Mouse (Mus musculus): ENCODE measurements around the gene Pip4k2c. TPM values are rescaled to one million over a fixed set of nuclear protein-coding genes. Genes with fewer than 3 reads are reported as not detected.

Gene Pip4k2c
- polyA plus RNA-seq, 1 experiment from 2014 or later, result 11.4 TPM

DNA sequence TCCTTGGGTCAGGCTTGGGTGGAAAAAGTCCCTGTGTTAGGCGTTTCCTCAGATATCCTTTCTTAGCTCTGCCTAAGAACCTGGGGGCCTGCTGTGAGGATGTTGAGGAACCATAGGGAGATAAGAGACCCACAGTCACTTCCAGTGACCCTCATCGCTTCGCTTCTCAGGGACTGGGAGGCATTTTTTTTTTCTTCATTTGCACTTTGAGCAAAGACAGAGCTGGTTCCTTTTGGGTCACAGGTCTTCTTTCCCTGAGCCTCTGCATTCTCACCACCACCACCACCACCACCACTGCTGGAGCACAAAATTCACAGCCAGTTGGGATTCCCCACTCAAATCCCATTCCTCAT, 30.7 kb downstream of the Pip4k2c start:
- no peak for ATAC-seq (ENCODE audit: low FRiP score)
- H3K27ac ChIP-seq (ENCODE audit: low read depth, low read length), result no peak overlapping the region
- peaks cover 49% of the 10 kb centered on the region for H3K27me3 ChIP-seq (ENCODE audit: control insufficient read depth, insufficient read depth, low read length)
- H3K4me3 ChIP-seq (ENCODE audit: low read depth, low read length), result no peak overlapping the region
- H3K4me2 ChIP-seq, result no peak overlapping the region
- DNase-seq (ENCODE audit: low spot score, missing footprints), result no peak
- H3K36me3 ChIP-seq (ENCODE audit: control insufficient read depth, insufficient read depth, low read length), result no peaks in the 10 kb centered on the region
- no peaks in the 10 kb centered on the region for H3K9me3 ChIP-seq (ENCODE audit: control insufficient read depth, low read length)
- 6% methylated on average over 3 of the region's 3 CpGs for WGBS
- H3K9ac ChIP-seq (ENCODE audit: low read length), result no peak overlapping the region
- peaks cover 12% of the 10 kb centered on the region for H3K4me1 ChIP-seq (ENCODE audit: control insufficient read depth, insufficient read depth, low read length)

DNA sequence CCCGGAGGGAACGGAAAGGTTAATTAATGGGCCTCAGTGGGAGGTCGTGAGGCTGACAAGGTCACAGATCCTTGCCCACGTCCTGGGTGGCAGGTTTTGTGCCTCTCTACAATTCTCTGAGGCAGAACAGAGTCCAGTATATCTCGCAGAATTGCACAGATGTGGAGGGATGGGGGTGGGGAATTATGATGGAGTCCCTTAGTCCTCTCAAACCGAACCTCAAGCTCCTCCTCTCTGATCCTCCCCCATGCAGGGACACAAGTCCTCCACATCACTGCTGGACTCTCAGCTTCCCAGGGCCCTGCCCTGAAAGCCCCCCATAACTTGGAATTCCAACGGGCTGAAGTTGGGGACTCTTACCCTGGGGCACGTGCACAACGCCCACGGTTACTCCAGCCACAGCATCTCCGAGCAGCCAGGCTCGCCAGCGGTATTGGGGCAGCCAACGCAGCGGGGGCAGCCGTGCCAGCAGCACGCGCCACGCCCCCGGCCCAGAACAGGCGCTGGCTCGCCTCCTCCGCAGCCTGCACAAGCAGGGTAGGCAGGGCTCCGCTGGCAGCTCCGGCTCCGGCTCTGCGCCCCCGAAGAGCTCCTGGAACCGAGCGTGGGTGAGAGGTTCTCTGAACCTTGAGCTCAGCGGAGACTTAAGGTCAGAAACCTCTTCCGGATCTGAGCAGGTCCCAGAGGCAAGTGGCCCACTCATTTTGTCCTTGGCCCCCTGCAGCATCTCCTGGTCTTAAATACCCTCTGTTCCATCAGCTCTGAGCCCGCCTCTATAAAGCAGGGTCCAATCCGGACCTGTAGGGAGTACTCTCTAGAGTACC, 31.3 kb downstream of the Pip4k2c start, which contains the start of gene Slc26a10:
Gene Slc26a10 (minus strand): TSS at position 775 of the 824 bp plus-strand sequence.
- Histone ChIP-seq H3K9ac (ENCODE audit: low read length) (no peak within 1 kb of the TSS), H3K9me3 (ENCODE audit: control insufficient read depth, low read length) (no peaks in the 10 kb centered on the region), H3K27ac (ENCODE audit: low read depth, low read length) (no peak within 1 kb of the TSS), H3K4me1 (ENCODE audit: control insufficient read depth, insufficient read depth, low read length) (peaks cover 12% of the 10 kb centered on the region), H3K4me2 (peak within 1 kb of the TSS; percentile 28; the same call in 1 of the 2 replicates), H3K36me3 (ENCODE audit: control insufficient read depth, insufficient read depth, low read length) (no peaks in the 10 kb centered on the region), H3K27me3 (ENCODE audit: control insufficient read depth, insufficient read depth, low read length) (peaks cover 49% of the 10 kb centered on the region), H3K4me3 (ENCODE audit: low read depth, low read length) (no peak within 1 kb of the TSS)
- 1% methylated on average over 34 of the region's 34 CpGs for WGBS
- ATAC-seq (ENCODE audit: low FRiP score) (no peak), DNase-seq (ENCODE audit: low spot score, missing footprints) (peak; percentile 91)

- H3K27me3 ChIP-seq (ENCODE audit: control insufficient read depth, insufficient read depth, low read length), result peaks cover 49% of the 10 kb centered on the region
- H3K9me3 ChIP-seq (ENCODE audit: control insufficient read depth, low read length), result no peaks in the 10 kb centered on the region
- peak overlapping the region; percentile 21 for H3K4me3 ChIP-seq (ENCODE audit: low read depth, low read length)
- no peak overlapping the region for H3K27ac ChIP-seq (ENCODE audit: low read depth, low read length)
- no peaks in the 10 kb centered on the region for H3K36me3 ChIP-seq (ENCODE audit: control insufficient read depth, insufficient read depth, low read length)
- DNase-seq (ENCODE audit: low spot score, missing footprints), result peak; percentile 92
- no peak; the same call in 1 of the 2 replicates for ATAC-seq (ENCODE audit: low FRiP score)
- H3K4me1 ChIP-seq (ENCODE audit: control insufficient read depth, insufficient read depth, low read length), result peaks cover 12% of the 10 kb centered on the region
- H3K4me2 ChIP-seq, result peak overlapping the region; percentile 50
- no peak overlapping the region for H3K9ac ChIP-seq (ENCODE audit: low read length)
- 4% methylated on average over 41 of the region's 41 CpGs for WGBS
Observed at GRCm38 (mm10) chr10:127178286-127179027, 32.9 kb downstream of the Pip4k2c start.

DNA sequence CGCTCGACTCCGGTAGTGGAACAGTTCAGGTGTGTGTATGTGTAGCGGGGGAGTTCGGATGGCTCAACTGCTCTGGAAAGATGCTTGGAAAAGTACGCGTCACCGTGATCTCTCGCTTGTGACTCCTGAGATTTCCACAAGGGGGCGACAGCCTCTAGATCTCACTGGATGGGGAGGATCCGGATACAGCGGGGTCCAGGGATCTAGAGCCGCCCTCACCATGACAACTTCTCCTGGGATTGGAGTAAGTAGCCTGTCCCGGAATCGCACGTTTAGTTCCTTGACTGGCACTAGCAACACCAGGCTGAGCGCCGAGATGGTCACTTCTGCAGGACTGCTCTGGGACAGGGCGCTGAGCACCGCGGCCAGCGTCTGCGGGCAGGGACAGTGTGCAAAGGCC, 33.7 kb downstream of the Pip4k2c start:
- ATAC-seq (ENCODE audit: low FRiP score), result peak; percentile 71
- 1% methylated on average over 23 of the region's 23 CpGs for WGBS
- Histone ChIP-seq H3K9ac (ENCODE audit: low read length) (no peak overlapping the region), H3K9me3 (ENCODE audit: control insufficient read depth, low read length) (no peaks in the 10 kb centered on the region), H3K4me1 (ENCODE audit: control insufficient read depth, insufficient read depth, low read length) (peaks cover 12% of the 10 kb centered on the region), H3K27me3 (ENCODE audit: control insufficient read depth, insufficient read depth, low read length) (peaks cover 49% of the 10 kb centered on the region), H3K27ac (ENCODE audit: low read depth, low read length) (no peak overlapping the region), H3K4me3 (ENCODE audit: low read depth, low read length) (peak overlapping the region; percentile 21), H3K36me3 (ENCODE audit: control insufficient read depth, insufficient read depth, low read length) (no peaks in the 10 kb centered on the region), H3K4me2 (peak overlapping the region; percentile 50)
- DNase-seq (ENCODE audit: low spot score, missing footprints), result peak; percentile 99

- WGBS, result 18% methylated on average over 9 of the region's 9 CpGs
- H3K9me3 ChIP-seq (ENCODE audit: control insufficient read depth, low read length), result no peaks in the 10 kb centered on the region
- peaks cover 12% of the 10 kb centered on the region for H3K4me1 ChIP-seq (ENCODE audit: control insufficient read depth, insufficient read depth, low read length)
- no peak overlapping the region for H3K4me3 ChIP-seq (ENCODE audit: low read depth, low read length)
- no peak for DNase-seq (ENCODE audit: low spot score, missing footprints)
- no peak overlapping the region for H3K4me2 ChIP-seq
- ATAC-seq (ENCODE audit: low FRiP score), result no peak
- H3K36me3 ChIP-seq (ENCODE audit: control insufficient read depth, insufficient read depth, low read length), result no peaks in the 10 kb centered on the region
- peaks cover 49% of the 10 kb centered on the region for H3K27me3 ChIP-seq (ENCODE audit: control insufficient read depth, insufficient read depth, low read length)
- H3K27ac ChIP-seq (ENCODE audit: low read depth, low read length), result no peak overlapping the region
- H3K9ac ChIP-seq (ENCODE audit: low read length), result no peak overlapping the region
Observed at GRCm38 (mm10) chr10:127177235-127177634, 34.1 kb downstream of the Pip4k2c start.

DNA sequence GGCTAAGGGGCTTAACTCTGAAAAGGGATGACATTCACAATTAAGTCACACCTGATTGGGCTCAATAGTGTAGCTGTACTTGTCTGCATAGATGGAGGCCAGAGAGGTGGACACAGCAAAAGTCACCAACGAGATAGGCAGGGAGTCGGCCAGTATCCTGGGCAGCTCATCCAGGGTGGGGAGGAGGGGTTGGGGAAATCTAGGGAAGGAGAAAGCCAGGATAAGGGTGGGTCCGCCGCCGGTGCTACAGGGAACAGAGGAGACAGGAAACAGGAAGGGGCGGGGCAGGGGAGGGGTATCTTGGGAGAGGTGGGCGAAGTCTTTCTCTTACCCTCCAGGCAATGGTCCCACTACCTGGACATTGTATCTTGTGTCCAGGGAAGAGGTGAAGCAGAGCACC, 34.6 kb downstream of the Pip4k2c start:
- no peak overlapping the region for H3K4me2 ChIP-seq
- H3K4me3 ChIP-seq (ENCODE audit: low read depth, low read length), result no peak overlapping the region
- H3K27ac ChIP-seq (ENCODE audit: low read depth, low read length), result no peak overlapping the region
- DNase-seq (ENCODE audit: low spot score, missing footprints) (peak; percentile 82), ATAC-seq (ENCODE audit: low FRiP score) (no peak)
- no peak overlapping the region for H3K9ac ChIP-seq (ENCODE audit: low read length)
- H3K4me1 ChIP-seq (ENCODE audit: control insufficient read depth, insufficient read depth, low read length), result peaks cover 12% of the 10 kb centered on the region
- H3K36me3 ChIP-seq (ENCODE audit: control insufficient read depth, insufficient read depth, low read length), result no peaks in the 10 kb centered on the region
- H3K27me3 ChIP-seq (ENCODE audit: control insufficient read depth, insufficient read depth, low read length), result peaks cover 50% of the 10 kb centered on the region
- WGBS, result 7% methylated on average over 7 of the region's 7 CpGs
- no peaks in the 10 kb centered on the region for H3K9me3 ChIP-seq (ENCODE audit: control insufficient read depth, low read length)

DNA sequence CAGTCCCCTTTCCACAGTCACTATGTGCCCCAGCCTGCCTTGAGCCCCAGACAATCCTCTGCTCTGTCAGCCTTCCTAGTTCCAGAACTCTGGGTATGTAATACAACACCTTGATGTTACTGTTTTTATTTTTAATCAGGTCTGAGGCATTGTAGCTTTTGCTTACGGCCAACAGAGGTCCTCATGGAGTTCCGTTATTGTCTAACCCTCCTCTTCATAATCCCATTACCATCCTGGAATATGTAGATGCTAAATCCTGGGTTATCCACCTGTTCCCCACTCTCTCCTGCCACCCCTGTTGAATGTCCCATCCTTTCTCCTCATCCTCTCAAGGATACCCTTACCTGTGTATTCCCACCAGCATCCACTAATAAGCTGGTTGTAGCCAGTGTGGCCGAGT, 35.2 kb downstream of the Pip4k2c start:
- Histone ChIP-seq H3K27ac (ENCODE audit: low read depth, low read length) (no peak overlapping the region), H3K27me3 (ENCODE audit: control insufficient read depth, insufficient read depth, low read length) (peaks cover 54% of the 10 kb centered on the region), H3K4me1 (ENCODE audit: control insufficient read depth, insufficient read depth, low read length) (peaks cover 12% of the 10 kb centered on the region), H3K9ac (ENCODE audit: low read length) (no peak overlapping the region), H3K4me2 (no peak overlapping the region), H3K36me3 (ENCODE audit: control insufficient read depth, insufficient read depth, low read length) (no peaks in the 10 kb centered on the region), H3K4me3 (ENCODE audit: low read depth, low read length) (no peak overlapping the region), H3K9me3 (ENCODE audit: control insufficient read depth, low read length) (no peaks in the 10 kb centered on the region)
- WGBS, result 42% methylated on average over 3 of the region's 3 CpGs
- peak; percentile 83 for DNase-seq (ENCODE audit: low spot score, missing footprints)
- no peak for ATAC-seq (ENCODE audit: low FRiP score)

DNA sequence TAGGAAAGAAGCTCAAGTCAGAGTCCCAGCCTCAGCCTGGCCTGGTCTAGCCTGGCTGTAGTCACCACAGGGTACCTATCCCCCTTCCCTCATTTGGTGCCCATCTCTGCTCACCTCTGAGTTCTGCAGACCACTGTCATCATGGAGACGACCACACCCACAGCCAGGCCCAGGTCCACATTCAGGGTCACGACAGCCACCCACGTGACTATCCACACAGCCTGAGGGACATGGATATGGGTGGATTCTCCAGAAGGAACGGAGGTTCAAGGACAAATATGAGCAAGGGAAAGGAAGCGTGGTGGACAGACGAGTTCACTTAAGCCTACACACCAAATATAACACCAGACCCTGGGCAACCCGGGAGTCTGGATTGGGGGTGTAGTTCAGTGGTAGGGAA, 37.2 kb downstream of the Pip4k2c start:
- no peak overlapping the region for H3K4me2 ChIP-seq
- 93% methylated on average over 7 of the region's 7 CpGs for WGBS
- H3K27ac ChIP-seq (ENCODE audit: low read depth, low read length), result no peak overlapping the region
- H3K4me1 ChIP-seq (ENCODE audit: control insufficient read depth, insufficient read depth, low read length), result peaks cover 12% of the 10 kb centered on the region
- peaks cover 54% of the 10 kb centered on the region for H3K27me3 ChIP-seq (ENCODE audit: control insufficient read depth, insufficient read depth, low read length)
- no peak overlapping the region for H3K4me3 ChIP-seq (ENCODE audit: low read depth, low read length)
- no peaks in the 10 kb centered on the region for H3K9me3 ChIP-seq (ENCODE audit: control insufficient read depth, low read length)
- H3K9ac ChIP-seq (ENCODE audit: low read length), result no peak overlapping the region
- no peaks in the 10 kb centered on the region for H3K36me3 ChIP-seq (ENCODE audit: control insufficient read depth, insufficient read depth, low read length)
- ATAC-seq (ENCODE audit: low FRiP score) (no peak), DNase-seq (ENCODE audit: low spot score, missing footprints) (no peak)

All from midbrain, embryonic 11.5 days (tissue).